Mouse (Mus musculus) 416B (cell line): ENCODE measurements around the gene Syce1l.

ENCODE experiments used
- DNase-seq: peaks from one replicate; pipeline ENCODE4 v3.0.0; 2011; ENCODE audit warnings: low read depth

Syce1l gene

DNA sequence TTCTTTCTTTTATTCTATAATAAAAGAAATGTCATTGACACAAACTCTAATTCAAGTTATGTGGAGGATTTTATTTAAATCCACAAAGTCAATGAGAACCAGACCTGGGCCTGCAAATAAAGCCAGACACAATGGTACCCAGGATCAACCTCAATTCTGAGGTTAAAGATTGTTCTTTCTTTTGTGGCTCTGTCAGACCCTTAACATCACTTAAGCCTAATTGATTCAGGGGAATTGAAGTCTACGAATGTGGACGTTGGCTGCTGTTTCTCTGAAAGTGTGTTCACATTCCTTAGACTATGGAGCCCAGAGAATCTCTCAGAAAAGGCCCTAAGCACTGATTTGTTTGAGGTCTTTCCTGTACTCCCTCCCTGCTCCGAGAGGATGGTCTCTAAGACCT lies 30.3 kb downstream of the Syce1l start:
- DNase-seq: no peak

DNA sequence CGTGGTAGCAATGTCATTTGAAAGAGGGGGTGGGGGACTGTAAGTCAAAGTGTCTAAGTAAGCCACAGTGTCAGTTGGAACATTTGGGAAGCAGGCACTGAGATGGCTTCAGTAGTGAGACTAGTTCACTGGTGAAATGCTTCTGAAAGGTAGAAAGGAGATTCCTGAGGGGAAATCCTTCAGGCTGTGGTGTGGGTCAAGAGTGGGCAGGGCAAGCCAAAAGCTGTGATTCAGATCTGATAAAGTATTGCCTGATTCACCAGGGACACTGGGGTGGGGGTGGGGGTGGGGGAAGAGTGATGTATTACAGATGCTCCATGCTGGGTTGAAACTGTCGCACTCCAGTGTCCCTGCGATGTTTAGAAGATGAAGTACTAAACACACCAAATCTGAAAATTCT lies 31.6 kb downstream of the Syce1l start:
- DNase-seq: no peak

DNA sequence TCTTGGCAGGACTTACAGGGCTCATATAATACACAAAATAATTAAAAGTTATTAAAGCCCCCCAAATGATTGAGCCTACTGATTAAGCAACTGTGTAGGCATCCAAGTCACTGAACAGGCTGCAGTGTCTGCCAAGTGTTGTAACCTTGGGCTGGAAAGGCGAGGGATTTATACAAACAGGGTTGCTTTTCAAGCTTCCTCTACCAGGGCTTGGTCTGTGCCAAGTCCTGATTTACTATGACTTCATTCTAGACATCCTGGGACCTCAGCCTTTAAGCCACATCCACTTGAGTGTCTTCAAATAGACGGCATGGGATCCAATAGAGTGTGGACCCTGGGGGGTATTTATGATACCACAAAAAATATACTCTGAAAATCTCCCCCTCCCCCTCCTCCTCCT lies 32.3 kb downstream of the Syce1l start:
- no peak for DNase-seq

DNA sequence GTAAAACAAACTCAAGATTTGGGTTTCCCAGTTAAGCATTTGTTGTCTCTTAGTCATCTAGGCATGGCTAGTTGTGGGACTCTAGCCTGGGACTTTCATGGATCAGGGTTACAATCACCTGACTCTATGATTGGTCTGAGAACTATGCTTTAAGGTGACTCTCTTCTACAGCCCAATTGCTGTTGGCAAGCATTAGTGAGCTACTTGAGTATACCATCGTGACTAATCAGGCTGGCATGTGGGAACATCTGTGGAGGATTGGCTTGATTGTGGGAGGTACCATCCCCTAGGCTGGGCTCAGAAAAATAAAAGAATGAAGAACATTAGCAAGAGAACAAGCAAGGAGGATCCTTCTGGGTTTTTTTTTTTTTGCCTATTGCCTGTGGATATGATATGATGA lies 33.8 kb downstream of the Syce1l start:
- DNase-seq: no peak

DNA sequence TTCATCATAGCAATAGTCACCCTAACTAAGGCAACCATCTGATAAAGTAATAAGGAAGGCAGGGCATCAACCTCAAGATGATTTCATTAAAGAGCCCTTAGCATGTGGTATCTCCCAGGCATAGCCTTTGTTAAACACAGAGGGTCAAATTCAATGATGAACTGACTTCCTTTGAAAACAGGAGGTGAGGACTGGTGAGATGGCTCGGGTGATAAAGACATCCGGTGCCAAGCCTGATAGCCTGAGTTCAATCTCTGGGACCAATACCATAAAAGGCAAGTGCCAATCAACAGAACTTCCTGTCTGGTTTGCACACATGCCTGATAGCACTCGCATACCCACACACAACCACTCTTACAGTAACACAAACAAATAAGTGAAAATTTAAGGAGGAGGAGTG lies 36.3 kb downstream of the Syce1l start:
- peak; percentile 89 for DNase-seq

DNA sequence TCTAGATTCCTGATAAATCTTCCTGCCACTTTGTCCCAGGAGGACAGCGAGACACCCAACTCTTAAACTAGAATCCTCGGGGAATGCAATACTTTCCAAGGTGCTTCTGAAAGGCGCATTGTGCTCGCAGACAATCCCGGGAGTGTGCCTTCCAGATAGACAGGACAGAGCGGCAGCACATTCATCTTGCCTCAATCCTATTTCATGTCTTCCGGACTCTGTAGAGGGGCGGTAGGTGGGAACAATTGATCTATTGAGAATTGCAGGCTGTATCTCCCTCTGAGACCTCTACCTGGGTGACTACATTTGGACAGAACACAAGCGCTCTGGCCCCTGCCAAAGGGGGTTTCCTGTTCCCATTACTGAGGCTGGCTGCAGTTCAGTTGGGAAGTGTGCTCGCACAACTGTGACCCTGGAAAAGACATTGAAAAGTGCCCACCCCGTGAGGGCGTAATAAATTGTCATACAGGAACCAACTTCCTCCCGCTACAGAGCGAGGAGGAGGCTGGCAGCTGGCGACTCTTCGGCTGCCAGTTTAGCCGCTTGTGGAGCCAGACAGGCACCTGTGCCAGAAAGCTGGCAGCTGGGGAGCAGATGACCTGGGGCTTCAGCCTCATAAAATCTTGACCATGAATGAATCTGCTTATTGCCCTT lies 45.0 kb downstream of the Syce1l start:
- no peak for DNase-seq

DNA sequence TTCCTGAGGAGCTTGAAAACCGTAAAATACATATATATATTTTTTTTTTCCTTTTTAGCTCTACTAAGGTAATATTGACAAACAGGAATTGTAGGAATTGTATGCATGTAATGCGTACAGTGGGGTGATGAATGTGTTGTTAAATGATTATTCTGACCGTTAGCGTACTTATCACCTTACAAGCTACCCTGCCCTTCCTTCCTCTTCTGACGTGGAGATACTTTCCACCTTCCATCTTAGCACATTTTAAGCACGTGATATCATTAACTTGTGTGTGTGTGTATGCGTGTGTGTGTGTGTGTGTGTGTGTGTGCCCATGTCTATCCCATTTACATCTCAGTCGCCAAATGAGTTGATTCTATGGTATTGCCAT lies 45.5 kb downstream of the Syce1l start:
- no peak for DNase-seq

DNA sequence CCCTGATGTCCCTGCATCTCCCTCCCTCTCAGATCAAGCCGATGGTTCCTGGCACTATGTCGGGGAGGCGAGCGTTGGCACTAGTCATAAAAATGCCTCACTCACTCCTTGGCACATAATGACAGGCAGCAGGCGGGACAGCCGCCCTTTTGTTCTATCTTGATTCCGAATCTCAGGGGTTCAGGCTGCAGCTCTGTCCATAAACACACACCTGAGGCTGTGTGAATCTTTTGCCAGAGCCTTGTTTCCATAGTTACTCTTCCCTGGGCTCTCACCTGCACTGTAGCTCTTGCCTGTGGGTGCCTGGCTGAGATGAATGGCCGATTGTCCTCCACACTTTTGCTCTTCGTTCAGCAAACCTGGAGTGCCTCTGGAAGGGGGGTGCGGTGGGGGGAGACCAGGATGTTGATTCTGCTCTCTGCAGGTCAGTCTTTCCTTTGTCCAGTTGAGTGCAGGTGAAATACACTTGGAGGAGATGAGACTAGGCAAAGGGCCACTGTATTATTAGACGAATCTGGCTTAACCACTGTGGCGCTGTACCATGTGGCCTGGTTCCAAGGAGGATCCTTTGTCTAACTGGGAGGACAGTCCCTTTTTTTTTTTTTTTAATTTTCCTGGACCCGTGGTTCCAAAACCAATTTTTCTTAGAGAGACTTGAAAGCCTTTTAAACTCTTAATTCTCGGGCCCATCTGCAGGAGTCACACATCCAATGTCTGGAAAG lies 48.8 kb downstream of the Syce1l start:
- DNase-seq: no peak

DNA sequence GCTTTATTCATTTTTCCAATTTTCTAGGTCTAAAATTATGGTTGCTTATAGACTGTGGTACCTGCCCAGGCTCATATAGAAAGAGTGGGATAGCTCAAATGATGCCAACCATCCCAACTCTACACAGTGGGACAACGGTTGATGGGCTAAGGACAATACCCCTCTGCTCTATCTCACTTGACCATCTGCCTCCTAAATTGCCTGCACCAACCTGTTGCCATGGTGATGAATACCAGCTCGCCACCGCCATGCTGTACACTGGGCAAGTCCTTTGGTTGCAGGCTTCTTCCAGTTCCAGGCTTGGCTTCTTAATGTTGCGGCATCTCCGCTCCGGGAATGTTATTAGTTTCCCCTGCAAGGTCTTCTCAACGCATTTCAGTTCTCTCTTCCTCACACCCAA lies 62.0 kb downstream of the Syce1l start:
- no peak for DNase-seq
